Mouse (Mus musculus): Measurements from ENCODE around the gene Gabrg3.
A peak's percentile ranks its signal among the peaks of the same experiment; 100 is the strongest.

The Gabrg3 gene

DNA sequence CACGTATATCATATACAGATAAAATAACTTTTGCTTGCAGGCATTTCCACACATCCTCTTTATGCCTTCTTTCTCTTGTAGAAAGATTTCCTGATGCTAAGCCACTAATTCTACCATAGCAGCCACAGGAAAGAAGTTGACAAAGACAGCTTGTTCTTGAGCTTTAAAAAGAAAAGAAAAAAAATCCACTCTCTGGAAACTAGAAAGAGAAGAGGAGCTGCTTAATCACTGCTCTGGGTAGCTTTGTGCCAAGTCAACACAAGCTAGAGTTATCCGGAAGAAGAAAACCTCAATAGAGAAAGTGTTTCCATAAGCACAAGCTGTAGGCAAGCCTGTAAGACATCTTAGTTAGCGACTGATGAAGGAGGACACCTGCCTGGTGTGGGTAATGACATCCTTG, 321.6 kb downstream of the Gabrg3 start:
- no peak for DNase-seq (ENCODE audit: low spot score)

DNA sequence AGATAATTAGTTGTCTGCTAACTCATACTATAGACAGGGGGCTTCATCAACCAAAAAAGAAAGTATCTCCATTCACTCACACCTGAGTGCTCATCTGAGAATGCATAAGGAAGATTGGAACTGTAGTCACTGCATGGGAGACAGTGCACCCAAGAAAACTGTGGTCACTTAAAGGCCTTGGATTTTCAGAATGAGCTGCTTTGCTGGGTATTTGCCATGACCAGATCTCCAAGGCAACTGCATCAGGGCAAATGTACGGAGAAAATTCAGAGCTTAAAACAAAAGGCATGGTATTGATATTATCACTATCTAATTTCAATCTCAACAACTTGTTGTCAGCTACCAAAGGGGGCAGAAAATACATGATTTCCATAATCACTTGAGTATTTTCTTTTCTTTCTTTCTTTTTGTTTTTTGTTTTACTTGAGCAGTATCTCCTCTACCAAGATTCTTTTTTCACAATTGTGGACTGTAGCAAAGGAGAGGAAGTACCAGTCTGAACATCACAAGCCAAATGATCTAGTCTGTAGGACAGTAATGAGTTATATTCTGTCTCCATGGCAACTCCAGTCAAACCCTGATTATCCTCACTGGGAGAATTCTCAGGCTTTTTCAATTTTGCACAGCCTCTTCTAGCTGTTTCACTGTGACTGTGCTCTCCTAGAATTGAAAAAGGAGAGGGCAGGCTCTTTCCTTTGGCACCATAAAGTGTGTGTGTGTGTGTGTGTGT, 335.9 kb downstream of the Gabrg3 start:
- DNase-seq (ENCODE audit: low spot score) = no peak

DNA sequence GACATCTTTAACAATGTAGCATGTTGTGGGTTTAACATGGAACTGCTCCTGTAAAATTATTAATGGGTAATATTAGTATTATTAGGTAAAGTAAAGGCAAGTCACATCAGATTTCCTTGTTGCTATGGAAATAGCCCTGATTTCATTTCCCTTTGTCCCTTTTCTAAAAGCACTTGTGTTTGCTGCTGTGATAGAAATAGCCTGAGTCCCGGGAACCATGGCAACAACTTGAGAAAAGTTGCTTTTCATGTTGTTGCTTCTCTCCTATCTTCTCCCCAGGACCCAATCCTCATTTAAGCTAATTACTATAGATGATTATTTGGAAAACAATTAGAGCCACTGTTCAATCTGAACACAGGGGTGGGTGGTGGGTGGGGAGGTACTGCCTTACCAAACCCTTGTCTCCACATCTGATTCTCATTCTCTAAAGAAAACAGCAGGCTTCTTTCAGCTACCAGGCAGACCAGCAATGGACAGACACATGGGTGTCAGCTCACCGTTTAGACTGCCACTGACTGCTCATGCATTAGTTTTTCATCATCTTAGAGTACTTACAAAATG, 349.0 kb downstream of the Gabrg3 start:
- no peak for DNase-seq (ENCODE audit: low spot score)

DNA sequence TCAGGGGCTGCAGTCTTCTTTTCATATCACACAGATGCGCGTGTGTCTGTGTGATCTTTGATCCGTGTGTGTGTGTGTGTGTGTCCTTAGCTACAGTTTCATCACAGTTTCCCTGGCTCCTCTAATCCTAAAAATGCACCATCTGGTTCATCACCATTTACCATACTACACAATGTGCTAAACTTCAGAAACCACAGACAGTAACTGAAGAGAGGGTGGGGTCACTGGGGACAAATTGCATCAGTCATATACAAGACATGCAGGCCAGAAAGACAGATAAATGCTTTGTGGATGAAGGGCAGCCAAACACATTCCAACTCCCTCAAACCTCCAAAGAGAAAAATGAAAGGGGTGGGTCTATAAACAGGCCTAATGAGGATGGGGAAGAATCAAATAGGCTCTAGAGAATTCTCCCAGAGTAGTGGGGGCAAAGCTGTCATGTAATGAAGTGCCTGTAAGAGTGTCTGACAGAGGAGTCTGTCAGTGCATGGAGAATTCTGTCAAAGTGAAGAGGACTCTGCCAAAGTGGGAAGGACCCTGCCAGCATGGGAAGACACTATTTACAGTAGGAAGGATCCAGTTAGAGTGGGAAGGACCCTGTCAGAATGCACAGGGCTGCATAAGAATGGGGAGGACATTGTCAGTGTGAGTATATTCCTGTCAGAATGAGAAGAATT, 386.3 kb downstream of the Gabrg3 start:
- no peak for DNase-seq (ENCODE audit: low spot score)

DNA sequence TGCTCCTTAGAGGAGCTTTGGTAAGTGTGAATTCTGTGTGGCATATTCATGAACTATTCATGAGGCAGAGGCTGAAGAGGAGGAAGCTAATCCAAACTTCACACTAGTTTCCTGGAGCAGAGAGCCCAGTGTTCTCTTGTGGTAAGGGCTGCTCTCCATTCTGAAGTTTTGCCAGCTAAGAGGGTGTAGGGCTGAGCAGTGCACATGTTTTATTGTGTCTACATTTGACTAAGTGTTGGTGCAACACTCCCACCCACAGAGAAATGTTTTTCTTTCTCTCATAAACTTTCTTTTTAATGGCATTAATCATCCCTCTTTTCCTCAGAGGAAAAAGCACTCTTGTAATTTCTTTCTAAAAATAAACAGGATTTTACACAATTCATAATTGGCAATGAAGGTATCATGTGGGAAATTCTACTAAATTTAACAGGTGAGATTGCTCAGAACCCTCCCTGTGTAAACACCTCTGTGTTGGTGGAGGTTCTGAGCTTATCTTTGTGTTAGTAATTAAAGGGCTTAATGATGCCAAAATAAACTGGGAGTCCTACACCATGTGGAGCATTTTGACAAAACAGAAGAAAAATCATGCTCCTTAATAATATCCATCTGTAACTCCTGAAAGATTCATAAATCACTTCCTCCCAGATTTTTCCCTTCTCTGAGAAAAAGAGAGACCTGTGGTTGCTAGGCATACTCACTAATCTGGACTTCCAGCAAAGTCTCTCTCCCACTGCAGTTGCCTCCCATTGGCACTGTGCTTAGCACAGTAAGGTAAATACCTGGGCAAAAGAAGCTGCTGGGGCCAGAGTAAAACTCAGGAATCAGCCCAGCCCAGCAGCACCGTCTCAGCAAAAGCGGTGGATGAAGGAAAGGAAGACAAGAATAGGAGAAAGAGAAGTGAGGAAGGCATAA, 389.0 kb downstream of the Gabrg3 start:
- no peak for DNase-seq (ENCODE audit: low spot score)

DNA sequence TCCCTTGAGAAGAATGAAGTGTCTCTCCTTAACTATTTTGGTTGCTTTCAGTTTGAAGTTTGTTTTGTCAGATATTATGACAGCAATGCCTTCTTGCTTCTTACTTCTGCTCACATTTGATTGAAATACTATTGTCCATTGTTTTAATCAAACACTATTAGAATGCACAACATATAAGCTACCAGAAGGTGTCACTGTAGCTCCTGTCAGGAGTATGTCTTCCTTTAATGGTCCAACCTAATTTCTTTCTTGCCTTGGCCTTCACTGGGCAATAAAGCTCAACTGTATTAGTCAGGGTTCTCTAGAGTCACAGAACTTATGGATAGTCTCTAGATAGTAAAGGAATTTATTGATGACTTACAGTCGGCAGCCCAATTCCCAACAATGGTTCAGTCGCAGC, 440.6 kb downstream of the Gabrg3 start:
- DNase-seq (ENCODE audit: low spot score) = no peak

DNA sequence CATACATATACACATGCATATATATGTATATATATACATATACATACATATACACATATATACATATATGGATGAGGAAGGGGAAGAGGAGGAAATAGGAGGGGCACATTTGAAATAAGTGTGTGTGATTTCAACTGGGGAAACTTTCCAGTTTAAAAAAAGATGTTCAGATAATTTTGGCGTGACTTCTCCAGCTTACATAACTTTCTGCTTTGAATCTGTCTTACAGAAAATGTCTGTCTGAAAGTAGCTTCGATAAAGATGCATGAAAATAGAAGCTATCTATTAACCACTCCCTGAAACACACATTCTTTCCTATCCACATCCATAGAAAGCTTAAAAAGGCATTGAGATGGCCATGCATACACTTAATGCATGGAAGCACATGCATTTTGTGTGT, 445.4 kb downstream of the Gabrg3 start:
- DNase-seq (ENCODE audit: low spot score) = no peak

DNA sequence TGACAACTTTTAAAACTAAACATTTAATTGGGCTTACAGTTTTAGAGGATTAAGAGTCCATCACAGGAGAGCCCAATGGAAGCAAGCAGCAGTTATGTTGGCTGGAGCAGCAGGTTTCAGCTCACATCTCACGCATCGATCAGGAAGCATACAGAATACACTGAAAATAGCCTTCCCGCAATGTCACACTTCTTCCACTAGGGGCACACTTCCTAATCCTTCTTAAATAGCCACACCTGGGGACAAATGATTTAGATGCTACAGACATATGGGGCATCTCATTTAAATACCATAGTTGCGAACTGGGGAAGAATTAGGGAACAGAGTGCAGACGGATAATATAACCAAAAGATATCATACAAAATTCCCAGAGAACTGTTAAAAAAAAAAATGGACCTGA, 449.0 kb downstream of the Gabrg3 start:
- no peak for DNase-seq (ENCODE audit: low spot score)

DNA sequence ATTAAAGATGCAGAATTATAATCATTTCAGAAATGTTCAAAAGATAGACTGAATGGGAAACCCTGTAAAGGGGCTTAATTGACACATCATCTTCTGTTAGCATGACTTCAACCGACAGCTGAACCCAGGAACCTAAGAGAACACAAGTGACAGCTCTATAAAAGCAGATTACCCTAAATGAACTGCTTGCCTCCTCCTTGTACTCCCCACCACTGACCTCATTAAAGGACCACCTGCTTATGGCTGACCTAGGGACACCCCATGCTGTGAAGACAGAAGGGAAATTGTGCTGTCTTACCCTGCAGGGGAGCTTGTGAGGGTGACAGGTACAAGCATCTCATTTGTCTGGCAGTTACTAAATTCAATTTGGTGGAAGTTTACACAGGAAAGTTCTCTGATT, 467.5 kb downstream of the Gabrg3 start:
- DNase-seq (ENCODE audit: low spot score) = no peak

DNA sequence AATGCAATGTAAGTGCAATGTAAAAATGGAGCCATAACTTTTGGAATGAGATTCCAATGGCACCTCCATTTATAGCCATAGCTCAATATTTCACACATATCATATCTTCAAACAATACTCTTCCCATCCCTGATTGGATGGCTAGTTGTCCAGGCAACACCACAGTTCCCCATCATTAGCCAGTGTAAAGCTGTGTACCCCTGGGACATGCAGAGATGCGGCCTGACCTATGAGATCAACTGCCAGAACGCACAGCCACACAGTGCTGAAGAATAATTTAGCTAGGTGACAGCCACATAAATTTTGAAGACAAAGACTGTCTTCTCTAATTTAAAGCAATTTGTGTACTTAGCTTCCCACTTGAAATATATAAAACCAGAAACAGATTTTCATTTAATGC, 472.1 kb downstream of the Gabrg3 start:
- DNase-seq (ENCODE audit: low spot score) = no peak

DNA sequence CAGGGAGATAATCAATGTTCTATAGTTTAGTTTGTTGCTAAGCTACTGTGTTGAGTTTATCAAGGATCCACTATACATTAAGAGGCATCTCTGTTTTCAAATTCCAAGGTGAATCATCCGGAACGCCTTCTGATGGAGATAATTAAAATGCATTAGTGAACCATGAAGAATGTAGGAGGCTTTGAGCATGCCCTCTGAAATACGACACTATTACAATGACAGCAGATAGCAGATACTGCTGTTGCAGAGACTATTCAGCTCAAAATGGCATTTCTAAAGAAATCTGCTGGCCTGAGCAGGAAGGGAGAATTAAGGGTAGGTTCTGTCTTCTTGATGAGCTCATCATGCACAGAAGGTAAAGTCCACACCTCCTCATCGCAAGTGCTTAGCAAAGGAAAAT, 487.2 kb downstream of the Gabrg3 start:
- DNase-seq (ENCODE audit: low spot score) = no peak

DNA sequence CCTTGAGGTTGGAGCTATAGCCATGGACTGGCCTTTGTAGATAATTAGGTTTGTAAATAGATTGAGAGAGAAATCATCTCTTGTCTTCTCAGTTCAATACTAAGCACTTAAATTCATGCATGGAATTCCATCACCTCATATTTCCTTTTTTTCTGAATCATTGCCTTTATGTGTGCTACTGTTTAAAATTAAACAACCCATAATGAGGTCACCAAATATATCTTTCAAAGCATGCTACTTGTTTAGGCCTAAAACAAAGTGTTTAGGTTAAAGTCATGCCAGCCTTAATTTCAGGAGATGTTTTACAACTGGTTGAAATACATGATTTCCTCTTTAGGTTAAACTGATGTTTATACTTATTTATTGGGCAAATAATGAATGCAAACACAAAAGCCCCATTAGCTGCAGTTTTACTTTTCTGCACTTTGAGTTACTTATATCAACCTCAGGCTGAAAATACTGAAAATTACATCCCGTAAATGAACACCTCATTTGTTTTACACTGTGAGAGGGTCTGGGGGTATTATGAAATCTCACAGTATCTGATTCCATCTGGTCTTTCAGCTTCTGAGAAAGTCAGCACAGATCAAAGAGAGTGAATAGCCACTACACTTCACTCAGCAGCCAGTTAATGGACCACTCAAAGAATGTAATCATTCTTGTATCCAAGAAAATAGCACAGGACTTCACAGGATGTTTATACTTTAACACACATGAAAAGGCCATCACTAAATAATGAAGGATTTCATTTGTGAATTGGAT, 519.5 kb downstream of the Gabrg3 start:
- DNase-seq (ENCODE audit: low spot score) = no peak

DNA sequence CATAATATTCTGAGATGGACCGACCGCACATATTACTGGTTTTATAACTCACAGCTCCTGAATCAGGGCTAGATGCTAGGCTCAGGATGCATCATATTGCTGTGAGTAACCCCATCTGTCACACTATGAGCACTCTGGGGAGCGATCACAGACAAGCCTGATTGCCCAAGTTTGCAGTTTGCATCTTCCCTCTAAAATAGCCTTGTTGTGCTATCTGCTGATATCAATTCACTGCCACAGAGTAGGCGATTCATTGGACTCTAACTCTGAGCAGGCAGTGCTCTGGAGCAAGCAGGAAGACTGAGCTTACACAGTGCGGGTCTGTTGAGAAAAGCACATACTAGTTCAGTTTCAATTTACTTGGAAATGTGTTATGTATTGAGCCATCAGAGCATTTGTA, 543.4 kb downstream of the Gabrg3 start:
- peak; percentile 42 for DNase-seq (ENCODE audit: low spot score)

DNA sequence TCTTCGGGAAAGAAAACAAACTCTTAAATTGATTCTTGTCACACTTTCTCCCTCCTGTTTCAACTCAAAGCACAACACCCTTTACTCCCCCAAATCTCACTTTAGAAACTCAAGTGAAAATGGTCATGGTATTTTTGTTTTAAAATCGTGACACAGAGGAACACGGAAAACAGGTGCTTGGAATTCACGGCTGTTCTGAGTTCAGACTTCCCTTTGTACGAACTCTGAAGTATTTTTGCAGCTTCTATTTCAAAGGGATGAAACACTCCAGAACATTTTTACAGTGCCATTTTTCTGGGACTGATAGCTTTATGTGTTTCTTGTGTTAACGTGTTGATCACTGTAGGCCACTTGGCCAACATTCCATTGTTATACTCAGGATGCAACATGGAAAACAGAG, 561.5 kb downstream of the Gabrg3 start:
- no peak for DNase-seq (ENCODE audit: low spot score)

DNA sequence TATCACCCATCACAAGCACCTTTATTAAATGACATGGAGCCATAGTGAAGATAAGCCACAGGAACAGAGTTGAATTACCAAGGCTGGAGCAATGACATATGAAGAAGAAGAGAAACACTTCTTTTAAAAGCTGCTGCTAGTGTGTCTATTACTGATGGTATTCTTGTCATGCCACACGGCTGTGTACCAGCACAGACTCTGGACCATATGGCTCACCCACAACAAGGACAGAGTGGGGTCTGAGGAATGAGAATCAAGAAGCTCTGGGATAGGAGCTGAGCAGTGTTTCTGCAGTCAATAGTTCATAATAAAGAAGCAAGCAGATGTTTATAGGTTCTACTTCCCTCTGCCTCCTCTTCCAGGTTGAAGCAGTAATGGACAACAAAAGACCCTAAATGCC, 585.1 kb downstream of the Gabrg3 start:
- DNase-seq (ENCODE audit: low spot score) = peak; percentile 21

DNA sequence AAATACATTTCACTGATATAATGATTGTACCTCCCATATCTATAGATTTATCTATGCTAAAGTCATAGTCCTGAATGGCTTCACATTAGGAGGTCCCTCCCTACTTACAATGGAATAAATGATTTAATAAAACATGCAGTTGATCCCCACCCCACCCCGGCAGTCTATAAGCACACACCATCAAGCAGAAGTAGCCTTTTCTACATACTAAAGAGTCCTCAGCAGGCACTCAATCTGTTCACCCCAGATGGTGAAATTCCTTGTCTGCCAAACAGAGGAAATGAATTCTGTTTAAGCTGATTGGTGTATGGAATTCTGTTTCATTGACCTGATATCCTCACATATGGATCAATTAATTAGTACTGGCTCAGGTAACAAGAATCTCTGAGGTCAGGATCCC, 607.9 kb downstream of the Gabrg3 start:
- peak; percentile 35 for DNase-seq (ENCODE audit: low spot score)

DNA sequence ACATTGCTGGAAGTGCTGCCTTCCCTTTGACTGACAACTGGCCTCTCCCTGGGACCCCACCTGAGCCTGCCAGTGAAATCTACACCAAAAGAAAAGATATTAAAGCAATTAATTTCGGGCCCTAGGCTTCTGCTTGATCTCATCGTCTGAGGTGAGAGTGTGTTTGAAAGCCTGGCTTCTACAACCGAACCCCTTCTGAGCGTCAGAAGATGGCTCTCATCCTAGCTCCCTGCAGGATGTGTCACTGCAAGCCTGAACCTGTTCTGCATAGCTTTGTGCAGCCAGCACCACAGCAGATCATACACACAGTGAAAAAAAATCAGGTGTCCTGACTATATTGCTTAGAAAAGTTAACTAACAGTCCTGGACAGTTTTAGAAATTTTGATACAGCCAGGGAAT, 618.8 kb downstream of the Gabrg3 start:
- no peak for DNase-seq (ENCODE audit: low spot score)

DNA sequence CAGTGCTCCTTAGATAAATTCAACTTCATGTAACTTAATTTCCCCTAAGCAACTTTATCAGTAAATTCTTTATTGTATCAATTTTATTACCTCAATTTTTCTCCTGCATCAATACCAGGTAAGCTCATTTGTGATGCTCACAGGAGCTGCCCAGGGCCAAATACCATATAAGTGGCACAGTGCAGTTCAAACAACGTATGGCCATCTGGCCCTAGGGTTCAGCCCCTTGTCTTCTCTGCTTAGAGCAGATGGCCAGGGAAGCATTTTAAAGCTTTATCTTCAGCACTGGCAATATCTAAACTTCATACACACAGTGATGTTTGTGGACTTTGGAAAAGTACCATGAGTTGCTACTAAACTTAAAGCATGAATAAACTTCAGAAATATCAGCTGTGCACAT, 619.2 kb downstream of the Gabrg3 start:
- DNase-seq (ENCODE audit: low spot score) = no peak

DNA sequence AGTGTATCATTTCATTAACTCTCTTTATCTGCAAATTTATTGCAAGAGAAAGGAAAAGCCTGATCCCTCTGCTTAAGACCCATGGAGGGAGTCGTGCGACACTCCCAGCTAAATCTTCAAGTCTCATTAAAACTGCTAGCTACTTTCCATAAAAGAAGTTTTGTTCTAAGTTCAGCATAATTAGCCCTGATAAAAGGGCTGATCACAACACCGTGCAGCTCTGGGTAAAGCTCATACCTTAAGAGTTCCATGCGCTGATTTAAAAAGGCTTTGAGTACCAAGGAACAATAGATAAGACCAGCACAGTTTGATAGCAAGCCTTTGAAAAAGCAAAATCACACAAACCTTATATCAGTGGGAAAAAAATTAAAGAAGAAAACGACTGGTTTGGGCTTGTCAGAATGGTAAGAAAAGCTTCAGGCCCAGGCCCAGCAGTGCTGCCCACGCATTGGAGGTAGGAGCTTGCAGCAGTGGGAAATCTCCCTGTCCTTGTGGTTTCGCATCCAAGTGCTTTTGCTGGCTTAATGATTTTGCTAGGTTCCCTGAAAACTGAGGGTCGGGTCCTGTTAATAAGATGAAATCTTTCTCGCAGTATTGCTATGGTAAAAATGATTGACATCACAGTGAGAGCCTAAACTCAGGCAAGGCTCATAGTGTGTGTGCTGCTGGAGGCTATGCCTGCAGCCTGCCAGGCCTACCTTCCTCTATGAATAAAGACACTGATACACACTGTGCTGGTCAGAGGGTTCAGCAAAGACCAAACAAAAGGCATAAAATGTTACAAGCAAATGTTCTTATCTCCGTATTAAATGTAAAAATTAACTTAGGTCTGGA, 621.2 kb downstream of the Gabrg3 start:
- DNase-seq (ENCODE audit: low spot score) = peak; percentile 9

DNA sequence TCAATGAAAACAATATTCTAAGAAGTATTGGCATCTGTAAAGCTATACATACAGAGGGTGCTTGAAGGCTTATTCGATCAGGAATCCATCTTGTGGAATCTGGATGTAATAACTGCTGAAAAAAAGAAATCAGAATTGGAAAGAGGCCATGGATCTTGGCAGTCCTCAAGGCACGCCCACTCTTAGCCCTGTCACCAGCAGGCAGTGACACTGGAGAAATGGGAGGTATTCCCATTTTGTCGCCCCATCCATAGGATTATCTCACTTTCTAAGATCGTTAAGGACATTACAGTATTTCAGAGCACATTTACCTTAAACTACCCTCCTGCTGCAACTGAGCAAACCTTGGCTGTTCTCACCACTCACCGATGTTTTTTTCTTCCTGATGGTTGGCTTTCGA, 657.8 kb downstream of the Gabrg3 start:
- no peak for DNase-seq (ENCODE audit: low spot score)

All from layer of hippocampus, adult 11-12 months (tissue).